Mouse (Mus musculus) hindlimb bud, embryonic 11.5 days (tissue): Measurements from ENCODE around the gene Arhgef11.

Experiments
- DNase-seq: peaks from one replicate; pipeline ENCODE4 v3.0.0-alpha.2; 2012; ENCODE audit warnings: low read depth, low spot score; ENCODE audit errors: extremely low spot score

The Arhgef11 gene

GRCm38 (mm10) chr3:87758641-87759040, 141.3 kb downstream of the Arhgef11 start:
- no peak for DNase-seq

DNA sequence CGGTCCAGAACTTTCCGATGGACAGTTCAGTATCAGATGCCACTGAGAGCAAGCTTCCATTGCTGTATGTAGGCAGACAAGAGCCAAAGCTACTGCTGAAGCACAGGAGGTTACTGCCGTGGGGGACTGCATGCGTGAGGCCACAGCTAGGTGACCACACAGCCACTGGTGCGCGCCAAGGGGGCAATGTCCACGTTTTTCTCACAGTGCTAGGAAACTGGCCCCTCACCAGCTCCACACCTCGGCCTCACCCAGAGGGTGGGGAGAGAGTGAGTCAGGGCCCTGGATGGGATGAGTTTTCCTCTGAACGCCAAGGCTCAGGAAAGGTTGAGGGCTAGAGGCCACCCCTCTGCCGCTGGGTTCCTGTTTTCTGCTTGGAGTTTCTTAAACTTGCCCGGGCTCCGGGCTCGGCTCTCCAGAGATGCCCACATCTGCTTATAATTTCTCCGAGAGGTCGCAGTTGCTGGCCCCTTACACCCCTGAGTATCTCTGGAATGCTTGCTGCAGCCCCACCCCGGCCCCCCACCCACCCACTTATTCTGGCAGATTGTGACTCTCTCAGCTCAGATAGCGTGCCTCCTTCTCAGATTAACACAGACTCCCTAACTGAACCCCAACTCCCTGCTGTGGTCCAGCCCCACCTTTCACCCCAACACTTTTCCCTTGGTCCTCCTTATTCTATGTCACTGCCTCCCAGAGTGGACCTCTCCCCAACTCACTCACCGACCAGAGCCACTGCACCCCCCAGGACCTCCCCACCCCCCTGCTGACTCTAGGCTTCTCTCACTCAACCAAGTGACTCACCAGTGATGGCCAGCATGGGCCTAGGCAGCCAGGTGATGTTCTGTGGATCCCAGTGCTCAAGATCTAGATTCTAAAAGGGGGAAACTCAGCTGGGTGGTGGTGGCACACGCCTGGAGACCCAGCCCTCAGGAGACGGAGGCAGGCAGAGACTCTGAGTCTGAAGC, 144.3 kb downstream of the Arhgef11 start:
- no peak for DNase-seq

DNA sequence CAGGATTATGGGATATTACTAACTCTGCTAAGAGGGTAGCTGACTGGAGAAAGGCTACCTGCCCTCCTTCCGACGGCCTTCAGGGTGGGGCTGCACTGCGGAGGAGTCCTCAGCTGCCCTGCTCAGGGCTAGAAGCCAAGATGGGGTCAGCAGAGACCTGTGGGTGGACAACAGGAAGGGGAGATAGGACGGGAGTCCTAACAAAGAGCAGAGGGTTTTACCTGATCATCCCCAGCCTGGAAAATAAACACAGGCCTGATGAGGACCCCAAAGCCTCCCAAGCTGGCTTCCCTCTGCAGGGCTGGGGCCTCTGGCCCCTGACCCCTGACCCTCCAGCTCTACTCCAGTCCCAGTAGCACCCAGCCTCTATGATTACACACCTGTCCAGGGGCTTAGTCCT, 145.8 kb downstream of the Arhgef11 start:
- DNase-seq = no peak

- DNase-seq = no peak
Measured at GRCm38 (mm10) chr3:87763683-87764289, 146.4 kb downstream of the Arhgef11 start.

DNA sequence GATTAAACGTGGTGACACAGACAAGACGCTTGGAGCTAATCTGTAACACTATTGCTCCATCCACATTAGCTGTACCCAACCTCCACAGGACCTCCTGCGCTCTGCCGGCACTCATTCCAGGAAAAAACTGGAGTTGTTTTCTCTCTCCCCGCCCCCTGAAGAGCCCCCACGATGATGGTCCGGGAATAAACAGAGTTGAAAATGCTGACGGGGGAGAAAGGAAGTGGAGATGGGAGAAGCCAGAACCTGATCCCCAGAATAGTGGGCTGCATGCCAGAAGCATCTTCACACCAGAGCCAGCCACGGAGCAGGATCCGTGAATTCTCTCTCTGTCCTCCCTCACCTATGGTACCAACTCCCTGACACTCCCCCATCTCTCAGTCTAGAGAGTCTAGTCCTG, 147.1 kb downstream of the Arhgef11 start:
- no peak for DNase-seq

- DNase-seq = no peak
Measured at GRCm38 (mm10) chr3:87765091-87765490, 147.7 kb downstream of the Arhgef11 start.

DNA sequence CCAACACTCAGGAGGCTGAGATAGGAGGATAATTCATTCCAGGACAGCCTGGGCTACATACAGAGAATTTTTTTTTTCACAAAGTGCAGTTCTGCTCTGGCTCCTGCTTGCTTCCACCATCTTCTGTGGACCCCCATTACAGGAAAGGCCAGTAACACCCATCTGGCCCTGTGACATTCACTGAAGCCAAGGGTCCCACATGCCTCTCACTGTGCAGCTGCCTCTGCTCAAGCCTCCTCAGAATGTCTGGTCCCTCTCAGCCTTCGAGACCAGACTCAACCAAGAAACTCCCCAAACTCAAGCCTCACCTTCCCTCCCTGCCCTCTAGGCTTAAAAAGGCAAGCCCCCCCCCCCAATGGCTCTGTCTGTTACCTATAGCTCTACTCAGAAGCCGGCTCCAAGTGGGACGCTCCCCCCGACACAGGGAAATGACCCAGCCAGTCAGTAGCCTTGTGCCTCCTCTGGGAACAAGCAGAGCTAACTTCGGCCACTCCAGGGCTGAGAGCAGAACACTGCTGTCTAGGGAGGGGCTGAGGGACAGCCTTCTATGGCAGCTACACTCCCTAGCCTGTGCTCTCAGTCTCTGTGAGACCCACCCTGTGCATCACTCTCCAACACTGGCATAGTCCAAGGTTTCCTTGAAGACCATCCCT, 148.4 kb downstream of the Arhgef11 start:
- no peak for DNase-seq

GRCm38 (mm10) chr3:87766284-87766667, 148.9 kb downstream of the Arhgef11 start:
- no peak for DNase-seq

DNA sequence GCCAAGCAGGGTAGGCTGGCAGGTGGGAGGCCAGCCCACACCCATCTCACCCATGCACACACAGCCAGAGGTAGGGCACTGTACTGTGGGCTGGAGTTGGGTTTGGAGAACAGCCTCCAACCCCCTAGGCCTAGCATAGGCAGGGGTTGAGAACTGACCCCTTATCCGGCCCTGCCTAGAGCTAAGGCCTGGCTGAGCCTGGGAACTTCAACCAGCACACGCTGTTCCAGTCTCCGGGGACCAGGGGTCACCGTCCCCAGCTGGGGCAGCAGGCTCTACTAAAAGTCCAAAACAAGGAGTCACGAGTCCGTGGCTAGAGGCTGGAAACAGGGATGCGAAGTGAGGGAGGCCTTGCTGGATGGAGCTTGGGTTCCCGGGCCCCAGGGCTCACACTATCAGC, 150.4 kb downstream of the Arhgef11 start:
- DNase-seq = no peak

GRCm38 (mm10) chr3:87768431-87768830, 151.1 kb downstream of the Arhgef11 start:
- DNase-seq = no peak

GRCm38 (mm10) chr3:87768844-87769243, 151.5 kb downstream of the Arhgef11 start:
- DNase-seq = no peak

GRCm38 (mm10) chr3:87769506-87769905, 152.1 kb downstream of the Arhgef11 start:
- no peak for DNase-seq

DNA sequence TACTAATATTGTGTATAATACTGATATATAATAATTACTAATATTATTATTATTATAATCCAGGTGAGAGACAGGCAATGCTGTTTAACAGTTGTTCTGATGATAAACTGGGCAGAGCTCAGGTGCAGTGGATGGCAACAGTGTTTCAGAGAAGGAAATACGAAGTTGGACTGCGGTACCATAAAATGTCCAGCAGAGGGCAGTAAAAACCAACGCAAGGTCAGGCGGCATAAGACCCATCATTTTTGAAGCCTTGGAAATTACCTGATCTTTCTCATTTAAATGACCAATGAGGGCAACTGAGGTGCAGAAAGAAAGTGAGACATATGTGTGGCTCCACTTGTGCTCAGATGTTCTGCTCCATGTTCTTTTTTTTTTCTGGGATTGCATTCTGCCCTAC, 152.9 kb downstream of the Arhgef11 start:
- DNase-seq = no peak

DNA sequence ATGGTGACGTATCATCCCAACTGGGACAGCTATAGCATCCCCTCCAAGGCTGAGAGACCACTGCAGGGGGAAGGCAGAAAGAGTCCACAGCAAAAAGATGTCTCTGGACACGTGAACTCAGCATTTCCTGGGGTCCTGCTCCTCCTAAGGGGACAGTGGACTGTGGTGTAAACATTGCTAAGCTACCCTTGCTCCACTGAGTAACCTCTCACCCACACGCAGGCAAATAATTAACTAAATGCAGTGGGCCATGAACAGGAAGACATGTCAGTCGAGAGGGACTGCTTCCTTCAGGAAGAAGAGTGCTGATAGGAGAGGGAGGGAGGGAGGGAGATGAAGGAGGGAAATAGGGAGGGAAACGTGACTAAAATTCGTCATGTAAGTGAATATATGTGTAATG, 153.7 kb downstream of the Arhgef11 start:
- DNase-seq = no peak

- no peak for DNase-seq
Measured at GRCm38 (mm10) chr3:87778283-87778682, 160.9 kb downstream of the Arhgef11 start.

- no peak for DNase-seq
Measured at GRCm38 (mm10) chr3:87779086-87779485, 161.7 kb downstream of the Arhgef11 start.

DNA sequence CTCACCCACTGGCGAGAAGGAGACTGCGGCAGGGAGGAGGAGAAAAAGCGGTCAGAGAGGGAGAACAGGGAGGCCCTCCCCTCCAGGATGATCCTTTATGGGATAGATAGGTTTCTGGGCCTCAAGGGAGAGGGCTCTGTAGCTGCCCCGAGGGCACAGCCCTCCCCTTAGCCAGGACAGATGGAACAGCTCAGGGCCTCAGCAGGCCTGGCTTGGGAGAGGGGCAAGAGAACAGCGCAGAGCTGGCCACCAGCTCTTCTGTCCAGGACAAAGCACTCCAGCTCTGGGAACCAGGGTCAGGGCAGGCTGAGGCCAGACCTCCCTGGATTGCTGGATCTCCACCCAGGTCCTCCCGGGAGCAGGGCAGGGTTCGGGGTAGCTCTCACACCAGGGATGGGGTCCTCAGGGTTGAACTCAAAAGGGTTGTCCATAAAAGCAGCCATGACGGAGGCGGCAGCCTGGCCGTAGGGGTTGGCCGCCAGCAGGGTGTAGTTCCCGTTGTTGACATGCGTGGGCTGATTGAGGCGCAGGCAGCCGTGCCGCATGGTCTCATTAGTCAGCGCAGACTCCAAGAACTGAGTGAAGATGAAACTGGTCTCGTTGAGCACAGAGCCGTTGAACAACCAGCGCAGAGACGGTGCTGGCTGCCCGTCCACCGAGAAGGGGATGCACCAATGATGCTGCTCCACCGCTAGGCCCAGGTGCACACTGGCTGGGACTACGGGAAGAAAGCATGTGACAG, 166.1 kb downstream of the Arhgef11 start:
- DNase-seq = no peak

GRCm38 (mm10) chr3:87785156-87785555, 167.8 kb downstream of the Arhgef11 start:
- DNase-seq = no peak

DNA sequence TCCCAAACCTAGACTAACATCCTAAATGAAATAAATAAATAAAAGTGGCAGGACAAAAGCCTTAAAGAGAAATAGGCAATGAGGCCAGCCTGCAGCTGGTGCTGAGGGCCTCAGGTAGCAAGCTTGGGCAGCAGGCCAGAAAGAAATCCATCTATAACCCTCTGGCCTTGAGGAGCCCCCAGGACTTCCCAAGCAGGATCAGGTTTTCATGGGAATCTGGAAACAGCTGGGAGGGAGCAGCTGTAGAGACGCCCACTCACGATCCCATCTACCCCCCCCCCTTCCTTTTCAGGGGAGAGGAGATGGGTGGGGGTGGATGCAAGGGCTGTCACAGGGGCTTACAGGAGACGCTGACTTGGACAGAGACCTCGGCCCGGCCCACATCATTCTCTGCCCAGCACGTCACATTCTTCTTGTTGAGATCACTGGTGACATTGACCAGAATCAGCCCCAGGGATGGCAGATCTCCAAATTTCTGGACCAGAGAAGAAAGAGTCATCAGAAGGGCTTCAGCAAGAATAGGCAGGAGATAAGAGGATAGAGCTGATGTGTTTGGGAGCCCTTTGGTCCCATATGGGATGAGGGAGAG, 168.4 kb downstream of the Arhgef11 start:
- DNase-seq = no peak
